In the genomic region with DNA sequence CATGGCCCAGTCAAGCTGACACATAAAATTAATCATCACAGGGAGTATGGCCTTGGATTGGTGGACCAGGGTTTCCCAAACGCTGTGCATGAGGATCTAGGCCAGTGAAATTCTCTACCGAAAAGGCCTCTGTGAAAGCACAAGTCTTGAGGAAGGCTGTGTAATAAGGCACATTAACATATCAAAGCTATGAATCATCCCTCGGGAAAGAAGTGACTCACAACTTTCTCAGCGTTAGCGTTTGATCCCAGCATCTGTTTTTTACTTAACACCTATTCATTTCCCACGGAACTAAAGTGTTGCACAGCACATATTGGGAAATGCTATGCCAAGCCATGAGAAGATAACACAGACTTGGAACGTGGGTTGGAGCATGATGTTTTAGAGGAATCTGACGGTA, we compare ENCODE assay signal across 10 mouse cellular contexts. TPM values are rescaled to one million over a fixed set of nuclear protein-coding genes. Genes with fewer than 3 reads are reported as not detected.
DNase-seq lines count a peak whose midpoint lies in the region; ATAC-seq and TF ChIP-seq lines count a peak whose summit lies in the region.
"Had no signal": no experiment of that assay in that cellular context is flagged by ENCODE, and none has a peak within 500 bp of the region (broad histone marks: within the 10 kb centered on the region; RNA-seq: fewer than 3 reads in every experiment).

No protein-coding gene starts in this region.

- TF ChIP-seq EP300 in lung, postnatal 0 days (IDR thresholded peaks at IDR 0.05), result 0 out of 2 replicates have a peak, but pooled peaks have one; percentile 30

- intact Hi-C loops in heart, postnatal 36 days (cut with DNase I), result no loop called here

- no peak for TF ChIP-seq CTCF in lung, postnatal 0 days (IDR thresholded peaks at IDR 0.05)
- TF ChIP-seq CTCF in forebrain, postnatal 0 days (IDR thresholded peaks at IDR 0.05; ENCODE audit: low read depth), result no peak

- H3K27me3 ChIP-seq in lung, postnatal 0 days (replicated peaks; ENCODE audit: insufficient read depth, low read length), result no peaks in the 10 kb centered on the region
- no peaks in the 10 kb centered on the region for H3K27me3 ChIP-seq in forebrain, postnatal 0 days (ENCODE audit: insufficient read depth, low read length)

- peak; percentile 65 for ATAC-seq in lung, postnatal 0 days
- ATAC-seq in forebrain, postnatal 0 days, result peak; percentile 79

- H3K4me3 ChIP-seq in lung, postnatal 0 days (ENCODE audit: low read depth, low read length), result no peak overlapping the region
- H3K4me3 ChIP-seq in forebrain, postnatal 0 days (ENCODE audit: low read depth, low read length), result no peak overlapping the region

- no peaks in the 10 kb centered on the region for H3K36me3 ChIP-seq in lung, postnatal 0 days (ENCODE audit: insufficient read depth, low read length)
- H3K36me3 ChIP-seq in forebrain, postnatal 0 days (ENCODE audit: insufficient read depth), result no peaks in the 10 kb centered on the region

- no peak overlapping the region for H3K4me2 ChIP-seq in lung, postnatal 0 days (replicated peaks; ENCODE audit: low read depth, low read length)
- H3K4me2 ChIP-seq in forebrain, postnatal 0 days (ENCODE audit: low read depth), result no peak overlapping the region

- DNase-seq in adrenal gland, adult 2 months, result peak; percentile 79
- no peak for DNase-seq in adrenal gland, postnatal 25 days
- DNase-seq in lung, postnatal 0 days (ENCODE audit: low spot score), result peak; percentile 71
- no peak for DNase-seq in lung, postnatal 25 days (ENCODE audit: low spot score)
- peak; percentile 63 for DNase-seq in forebrain, postnatal 0 days
- DNase-seq in right cerebral cortex, postnatal 36 days (ENCODE audit: low spot score in 2 of 2), result peak; percentile 47 to 60
- no peak for DNase-seq in embryo, embryonic 10.5 days (ENCODE audit: low spot score)
- no peak for DNase-seq in heart, postnatal 36 days
- DNase-seq: B cell, adult 2 months; cerebellum, postnatal 25 days had no signal

- H3K9ac ChIP-seq in lung, postnatal 0 days (replicated peaks; ENCODE audit: low read depth), result no peak overlapping the region
- no peak overlapping the region for H3K9ac ChIP-seq in forebrain, postnatal 0 days

- WGBS in lung, postnatal 0 days, result 34% methylated on average over 8 of the region's 8 CpGs
- 9% methylated on average over 8 of the region's 8 CpGs for WGBS in forebrain, postnatal 0 days

- H3K9me3 ChIP-seq in lung, postnatal 0 days (ENCODE audit: low read length), result no peaks in the 10 kb centered on the region
- no peaks in the 10 kb centered on the region for H3K9me3 ChIP-seq in forebrain, postnatal 0 days (ENCODE audit: low read length)

- H3K4me1 ChIP-seq in lung, postnatal 0 days (ENCODE audit: insufficient read depth, low read depth, low read length), result no peaks in the 10 kb centered on the region
- H3K4me1 ChIP-seq in forebrain, postnatal 0 days (ENCODE audit: insufficient read depth), result no peaks in the 10 kb centered on the region

- H3K27ac ChIP-seq in lung, postnatal 0 days (ENCODE audit: low read length), result no peak overlapping the region
- H3K27ac ChIP-seq in forebrain, postnatal 0 days (ENCODE audit: low read depth, low read length), result no peak overlapping the region

RNA-seq across cellular contexts. Expression of gene Thumpd3, which starts 21.2 kb away (rescaled TPM):
- total RNA-seq in adrenal gland, adult 2 months (2021), result 10 to 100 TPM; 32.7 to 35.2 TPM
- polyA plus RNA-seq in adrenal gland, adult 2 months (2012; rRNA removed), result 2.8 and 3.0 TPM in 2 replicates
- 39.1 and 48.1 TPM in 2 replicates for total RNA-seq in adrenal gland, postnatal 25 days (2021)
- polyA plus RNA-seq in lung, postnatal 0 days (2015; fragmentation: Nextera tagmentation; extraction: Ambion mirVana), result 24.0 and 25.3 TPM in 2 replicates
- 50.2 and 64.7 TPM in 2 replicates for total RNA-seq in forebrain, postnatal 0 days (2014; rRNA removed)
- 47.7 and 48.7 TPM in 2 replicates for polyA plus RNA-seq in forebrain, postnatal 0 days (2015; fragmentation: Nextera tagmentation; extraction: Ambion mirVana)
- 10 to 100 TPM; 17.1 to 18.8 TPM for total RNA-seq in heart, postnatal 36 days (2021)

RNA-seq across cellular contexts. Expression of gene Setd5, which starts 52.3 kb away (rescaled TPM):
- total RNA-seq in adrenal gland, adult 2 months (2021), result 10 to 100 TPM; 72.0 to 96.9 TPM
- 22.8 and 24.3 TPM in 2 replicates for polyA plus RNA-seq in adrenal gland, adult 2 months (2012; rRNA removed)
- total RNA-seq in adrenal gland, postnatal 25 days (2021), result 128 TPM in 2 replicates
- 44.2 and 44.9 TPM in 2 replicates for polyA plus RNA-seq in lung, postnatal 0 days (2015; fragmentation: Nextera tagmentation; extraction: Ambion mirVana)
- total RNA-seq in forebrain, postnatal 0 days (2014; rRNA removed), result 75.8 and 103 TPM in 2 replicates
- polyA plus RNA-seq in forebrain, postnatal 0 days (2015; fragmentation: Nextera tagmentation; extraction: Ambion mirVana), result 30.8 and 48.6 TPM in 2 replicates
- 10 to 100 TPM; 34.3 to 42.0 TPM for total RNA-seq in heart, postnatal 36 days (2021)

Comparison
In these comparisons a context has a peak if more than half of its experiments do, and no peak if none do; other contexts are left out.
1. DNase-seq: peak in adrenal gland, adult 2 months (single experiment), lung, postnatal 0 days (single experiment), forebrain, postnatal 0 days (single experiment) and right cerebral cortex, postnatal 36 days (2 of 2); none in adrenal gland, postnatal 25 days (single experiment), lung, postnatal 25 days (single experiment), embryo, embryonic 10.5 days (single experiment) and heart, postnatal 36 days (0 of 2).